Mouse (Mus musculus) kidney, adult 11 months (tissue): ENCODE data around the gene Crtac1.

Experiments
- DNase-seq: peaks from one replicate; pipeline ENCODE4 v3.0.0; 2022

The Crtac1 gene

GRCm38 (mm10) chr19:42431485-42432190, at the start of gene Crtac1:
Gene Crtac1 (minus strand): TSS chr19:42431783.
- DNase-seq = peak; percentile 17

GRCm38 (mm10) chr19:42478303-42478702, 46.7 kb upstream of the Crtac1 start:
- no peak for DNase-seq

GRCm38 (mm10) chr19:42477769-42478168, 46.2 kb upstream of the Crtac1 start:
- no peak for DNase-seq

- no peak for DNase-seq
These were observed 41.2 kb upstream of the Crtac1 start for GRCm38 (mm10) chr19:42472831-42473230.

GRCm38 (mm10) chr19:42471571-42471970, 40.0 kb upstream of the Crtac1 start:
- no peak for DNase-seq

- DNase-seq = no peak
These were observed 30.3 kb upstream of the Crtac1 start for GRCm38 (mm10) chr19:42461851-42462250.

- no peak for DNase-seq
These were observed 29.8 kb upstream of the Crtac1 start for GRCm38 (mm10) chr19:42461353-42461752.

GRCm38 (mm10) chr19:42459512-42459911, 27.9 kb upstream of the Crtac1 start:
- no peak for DNase-seq

- peak; percentile 24 for DNase-seq
These were observed 23.1 kb upstream of the Crtac1 start for GRCm38 (mm10) chr19:42454481-42455236.

GRCm38 (mm10) chr19:42454006-42454405, 22.4 kb upstream of the Crtac1 start:
- peak; percentile 68 for DNase-seq

- peak; percentile 73 for DNase-seq
These were observed 21.0 kb upstream of the Crtac1 start for GRCm38 (mm10) chr19:42452539-42452938.

- no peak for DNase-seq
These were observed 17.0 kb upstream of the Crtac1 start for GRCm38 (mm10) chr19:42448539-42448938.

- peak; percentile 15 for DNase-seq
These were observed 12.4 kb upstream of the Crtac1 start for GRCm38 (mm10) chr19:42443887-42444409.

GRCm38 (mm10) chr19:42443266-42443665, 11.7 kb upstream of the Crtac1 start:
- DNase-seq = no peak

GRCm38 (mm10) chr19:42442246-42443197, 10.9 kb upstream of the Crtac1 start:
- DNase-seq = no peak

GRCm38 (mm10) chr19:42440089-42440488, 8.5 kb upstream of the Crtac1 start:
- no peak for DNase-seq

- no peak for DNase-seq
These were observed 7.8 kb upstream of the Crtac1 start for GRCm38 (mm10) chr19:42439353-42439752.

GRCm38 (mm10) chr19:42435621-42436020, 4.0 kb upstream of the Crtac1 start:
- DNase-seq = no peak

GRCm38 (mm10) chr19:42432761-42433160, 1.2 kb upstream of the Crtac1 start:
- no peak for DNase-seq

- no peak for DNase-seq
These were observed 608 bp upstream of the Crtac1 start for GRCm38 (mm10) chr19:42432191-42432590.

- no peak for DNase-seq
These were observed 602 bp downstream of the Crtac1 start for GRCm38 (mm10) chr19:42430981-42431380.

- DNase-seq = peak; percentile 24
These were observed 2.2 kb downstream of the Crtac1 start for GRCm38 (mm10) chr19:42429410-42429809.

- DNase-seq = no peak
These were observed 6.4 kb downstream of the Crtac1 start for GRCm38 (mm10) chr19:42425208-42425607.
